Mouse (Mus musculus) neutrophil, adult 5-6 weeks (primary cell): ENCODE results near the gene Stard8. TPM values are rescaled to one million over a fixed set of nuclear protein-coding genes. Genes with fewer than 3 reads are reported as not detected.
A peak's percentile ranks its signal among the peaks of the same experiment; 100 is the strongest.

ENCODE experiments used
- ATAC-seq: fragments of 151-379, 151-347 bp; 2 replicates; pipeline ENCODE4 v1.8.0; 2017; ENCODE audit warnings: mild to moderate bottlenecking, moderate TSS enrichment; ENCODE audit not compliant: insufficient number of reproducible peaks, poor library complexity, low FRiP score, severe bottlenecking; ENCODE audit errors: extremely low read depth
- total RNA-seq: library from RNA; stranded (forward); fragments of 200-1000 nt; gene quantifications from 2 replicates; pipeline ENCODE4 v1.2.3, GENCODE M21; 2017

The Stard8 gene
- total RNA-seq, 1 experiment from 2014 or later = 5.8 TPM

- no peak for ATAC-seq
These were observed 89.7 kb downstream of the Stard8 start for GRCm38 (mm10) chrX:99092704-99093103.

GRCm38 (mm10) chrX:99111088-99111724 lies 108.2 kb downstream of the Stard8 start:
- peak; percentile 72 for ATAC-seq

- ATAC-seq = no peak
These were observed 116.5 kb downstream of the Stard8 start for GRCm38 (mm10) chrX:99119510-99119909.

Other genes with a start within 250 kb of the Stard8 start
- 0.86 and 1.6 TPM in 2 replicates for gene Ophn1, start 112.2 kb upstream of the Stard8 start, total RNA-seq
- gene Yipf6, start 66.9 kb upstream of the Stard8 start, total RNA-seq = 24.4 and 29.5 TPM in 2 replicates
- 1.7 and 2.0 TPM in 2 replicates for gene Efnb1, start 132.9 kb downstream of the Stard8 start, total RNA-seq